11 mouse cellular contexts compared by ENCODE assay signal in genomic region chr1:88296171-88296920, GRCm38 (mm10). TPM values are rescaled to one million over a fixed set of nuclear protein-coding genes. Genes with fewer than 3 reads are reported as not detected.
A peak's percentile ranks its signal among the peaks of the same experiment; 100 is the strongest.
DNase-seq lines count a peak whose midpoint lies in the region; ATAC-seq and TF ChIP-seq lines count a peak whose summit lies in the region.
"Had no signal": no experiment of that assay in that cellular context is flagged by ENCODE, and none has a peak within 500 bp of the region (broad histone marks: within the 10 kb centered on the region; RNA-seq: fewer than 3 reads in every experiment).

No protein-coding gene starts in this region.

- H3K36me3 ChIP-seq in lung, embryonic 14.5 days (ENCODE audit: insufficient read depth) = no peaks in the 10 kb centered on the region
- no peaks in the 10 kb centered on the region for H3K36me3 ChIP-seq in limb, embryonic 10.5 days
- H3K36me3 ChIP-seq in neural tube, embryonic 11.5 days (ENCODE audit: control insufficient read depth, insufficient read depth, low read length) = no peaks in the 10 kb centered on the region
- H3K36me3 ChIP-seq: neural tube, embryonic 12.5 days had no signal

- no peak overlapping the region for H3K4me2 ChIP-seq in lung, embryonic 14.5 days
- H3K4me2 ChIP-seq in neural tube, embryonic 11.5 days (ENCODE audit: low read depth) = no peak overlapping the region
- H3K4me2 ChIP-seq: neural tube, embryonic 12.5 days had no signal

- H3K9me3 ChIP-seq in lung, embryonic 14.5 days (ENCODE audit: low read depth, low read length) = peaks cover 45% of the 10 kb centered on the region
- peaks cover 61% of the 10 kb centered on the region for H3K9me3 ChIP-seq in limb, embryonic 10.5 days (replicated peaks)
- H3K9me3 ChIP-seq in neural tube, embryonic 11.5 days (ENCODE audit: control insufficient read depth, low read length) = peaks cover 68% of the 10 kb centered on the region

- peak; percentile 25 for DNase-seq in embryo, embryonic 10 days (ENCODE audit: low spot score)
- no peak for DNase-seq in embryo, embryonic 10.5 days (ENCODE audit: low spot score)
- no peak for DNase-seq in lung, embryonic 14.5 days
- no peak for DNase-seq in lung, adult 18-20 months
- peak; percentile 34 for DNase-seq in limb, embryonic 10.5 days (ENCODE audit: low spot score)
- peak; percentile 10 for DNase-seq in neural tube, embryonic 11.5 days (ENCODE audit: low spot score)
- no peak for DNase-seq in layer of hippocampus, postnatal 14 days (ENCODE audit: low spot score in 2 of 2)
- DNase-seq in cerebellum, adult 2 months = no peak

- TF ChIP-seq CTCF in lung, embryonic 14.5 days (IDR thresholded peaks at IDR 0.05; ENCODE audit: low read depth) = no peak
- no peak for TF ChIP-seq CTCF in cerebellum, adult 2 months (IDR thresholded peaks at IDR 0.05; ENCODE audit: borderline replicate concordance, insufficient read depth, low read depth, low read length)

- 69% methylated on average over 4 of the region's 4 CpGs for WGBS in lung, embryonic 14.5 days
- 76% methylated on average over 4 of the region's 4 CpGs for WGBS in limb, embryonic 10.5 days
- 74% methylated on average over 4 of the region's 4 CpGs for whole genome bisulfite sequencing in neural tube, embryonic 11.5 days
- 68% methylated on average over 4 of the region's 4 CpGs for WGBS in cerebellum, adult 2 months

- 0 out of 2 replicates have a peak, but pooled peaks have one; percentile 25 for ATAC-seq in lung, embryonic 14.5 days (ENCODE audit: insufficient read depth)
- 0 out of 2 replicates have a peak, but pooled peaks have one; percentile 10 for ATAC-seq in neural tube, embryonic 11.5 days (ENCODE audit: insufficient read depth, low FRiP score, low TSS enrichment)

- H3K4me3 ChIP-seq in lung, embryonic 14.5 days (ENCODE audit: low read depth, low read length) = no peak overlapping the region
- no peak overlapping the region for H3K4me3 ChIP-seq in limb, embryonic 10.5 days
- H3K4me3 ChIP-seq in neural tube, embryonic 11.5 days (ENCODE audit: low read depth, low read length) = no peak overlapping the region
- H3K4me3 ChIP-seq in cerebellum, adult 2 months (replicated peaks; ENCODE audit: insufficient read depth, low read depth, low read length) = no peak overlapping the region
- H3K4me3 ChIP-seq: neural tube, embryonic 12.5 days had no signal

- no peak for TF ChIP-seq POLR2A in cerebellum, adult 2 months (IDR thresholded peaks at IDR 0.05; ENCODE audit: borderline replicate concordance, insufficient read depth, low read length)

- no peak overlapping the region for H3K9ac ChIP-seq in lung, embryonic 14.5 days
- H3K9ac ChIP-seq in neural tube, embryonic 11.5 days (ENCODE audit: low read length) = no peak overlapping the region
- H3K9ac ChIP-seq: neural tube, embryonic 12.5 days had no signal

- no peaks in the 10 kb centered on the region for H3K4me1 ChIP-seq in lung, embryonic 14.5 days (ENCODE audit: insufficient read depth)
- H3K4me1 ChIP-seq in limb, embryonic 10.5 days = no peaks in the 10 kb centered on the region
- H3K4me1 ChIP-seq in neural tube, embryonic 11.5 days (ENCODE audit: control insufficient read depth, insufficient read depth, low read length) = no peaks in the 10 kb centered on the region
- H3K4me1 ChIP-seq in cerebellum, adult 2 months (ENCODE audit: control insufficient read depth, insufficient read depth, low read length) = no peaks in the 10 kb centered on the region
- H3K4me1 ChIP-seq: neural tube, embryonic 12.5 days had no signal

- H3K27me3 ChIP-seq in lung, embryonic 14.5 days (ENCODE audit: insufficient read depth, low read length) = no peaks in the 10 kb centered on the region
- no peaks in the 10 kb centered on the region for H3K27me3 ChIP-seq in limb, embryonic 10.5 days (ENCODE audit: low read depth, poor library complexity, severe bottlenecking)
- no peaks in the 10 kb centered on the region for H3K27me3 ChIP-seq in neural tube, embryonic 11.5 days (ENCODE audit: control insufficient read depth, insufficient read depth, low read length)
- no peaks in the 10 kb centered on the region for H3K27me3 ChIP-seq in cerebellum, adult 2 months (ENCODE audit: control insufficient read depth, insufficient read depth, low read length)
- H3K27me3 ChIP-seq: neural tube, embryonic 12.5 days had no signal

- H3K27ac ChIP-seq in lung, embryonic 14.5 days (ENCODE audit: low read depth) = no peak overlapping the region
- H3K27ac ChIP-seq in limb, embryonic 10.5 days = no peak overlapping the region
- no peak overlapping the region for H3K27ac ChIP-seq in neural tube, embryonic 11.5 days (ENCODE audit: low read depth, low read length)
- no peak overlapping the region for H3K27ac ChIP-seq in cerebellum, adult 2 months (ENCODE audit: insufficient read depth, low read length)
- H3K27ac ChIP-seq: neural tube, embryonic 12.5 days had no signal

RNA-seq across cellular contexts. Expression of gene Trpm8, which starts 18.9 kb away (rescaled TPM):
- 0.18 TPM in 1 of 2 replicates, not detected in the other for polyA plus RNA-seq in lung, embryonic 14.5 days (2014; fragmentation: Nextera tagmentation; extraction: Ambion mirVana)
- polyA plus RNA-seq in limb, embryonic 10.5 days (2016; fragmentation: Nextera tagmentation; extraction: Ambion mirVana) = not detected in 2 replicates
- not detected in 2 replicates for polyA plus RNA-seq in neural tube, embryonic 11.5 days (2014; fragmentation: Nextera tagmentation; extraction: Ambion mirVana)
- total RNA-seq in layer of hippocampus, postnatal 14 days (2021) = under 1 TPM; 0.25 to 0.57 TPM
- 0.48 and 0.49 TPM in 2 replicates for polyA plus RNA-seq in cerebellum, adult 2 months (2012; rRNA removed)
- total RNA-seq: hematopoietic stem cell, adult 5-6 weeks had no signal
- polyA plus RNA-seq: forebrain, embryonic 11.5 days; neural tube, embryonic 12.5 days had no signal

RNA-seq across cellular contexts. Expression of gene Hjurp, which starts 18.9 kb away (rescaled TPM):
- polyA plus RNA-seq in lung, embryonic 14.5 days (2014; fragmentation: Nextera tagmentation; extraction: Ambion mirVana) = 215 and 225 TPM in 2 replicates
- polyA plus RNA-seq in limb, embryonic 10.5 days (2016; fragmentation: Nextera tagmentation; extraction: Ambion mirVana) = 206 and 245 TPM in 2 replicates
- 136 and 141 TPM in 2 replicates for polyA plus RNA-seq in neural tube, embryonic 11.5 days (2014; fragmentation: Nextera tagmentation; extraction: Ambion mirVana)
- 10 to 100 TPM; 36.0 to 37.2 TPM for total RNA-seq in layer of hippocampus, postnatal 14 days (2021)
- polyA plus RNA-seq in cerebellum, adult 2 months (2012; rRNA removed) = 79.1 and 80.4 TPM in 2 replicates

Comparison
In these comparisons a context has a peak if more than half of its experiments do, and no peak if none do; other contexts are left out.
1. DNase-seq: peak in embryo, embryonic 10 days (single experiment), limb, embryonic 10.5 days (single experiment) and neural tube, embryonic 11.5 days (single experiment); none in embryo, embryonic 10.5 days (single experiment), lung, embryonic 14.5 days (single experiment), lung, adult 18-20 months (0 of 2), layer of hippocampus, postnatal 14 days (0 of 2) and cerebellum, adult 2 months (0 of 2).